Mouse (Mus musculus): ENCODE measurements around the gene Emd.

Emd gene

GRCm38 (mm10) chrX:74254153-74254887 is at the start of gene Emd:
Gene Emd (plus strand): TSS chrX:74254687.
- in situ Hi-C loops (cut with MboI, MseI) = loop anchor here in 1 of 2 experiments (5.0 kb wide), 1 partner anchor 158 kb away; no protein-coding TSS in a partner anchor

- in situ Hi-C loops (cut with MboI, MseI) = no loop called here
Observed at GRCm38 (mm10) chrX:74218496-74218895, 36.0 kb upstream of the Emd start.

GRCm38 (mm10) chrX:74219449-74219848 is 35.0 kb upstream of the Emd start:
- in situ Hi-C loops (cut with MboI, MseI) = no loop called here

GRCm38 (mm10) chrX:74220099-74220498 is 34.4 kb upstream of the Emd start:
- in situ Hi-C loops (cut with MboI, MseI) = loop anchor here (5.0 kb wide), 1 partner anchor 47 kb away; no protein-coding TSS in a partner anchor

- in situ Hi-C loops (cut with MboI, MseI) = no loop called here
Observed at GRCm38 (mm10) chrX:74230038-74230437, 24.4 kb upstream of the Emd start.

DNA sequence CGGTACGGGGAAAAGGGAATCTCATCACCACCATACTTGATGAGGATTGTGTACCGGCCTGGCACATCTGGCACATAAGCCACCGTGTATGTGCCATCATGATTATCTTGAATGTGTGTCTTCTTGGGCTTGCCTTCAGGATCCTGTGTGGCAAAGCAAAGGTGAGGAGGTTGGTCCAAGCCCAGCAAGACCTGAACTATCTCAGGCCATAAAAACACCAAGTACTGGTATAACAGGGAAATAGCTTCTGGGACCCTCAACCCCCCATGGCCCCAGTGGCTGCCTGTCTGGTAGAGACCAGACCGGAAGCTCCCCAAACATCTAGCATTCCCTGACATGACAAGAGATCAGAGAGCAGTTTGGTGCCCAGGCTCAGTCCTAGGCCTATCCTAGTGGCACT is 21.3 kb upstream of the Emd start:
- in situ Hi-C loops (cut with MboI, MseI) = no loop called here

GRCm38 (mm10) chrX:74240332-74240731 is 14.2 kb upstream of the Emd start:
- in situ Hi-C loops (cut with MboI, MseI) = no loop called here

- in situ Hi-C loops (cut with MboI, MseI) = no loop called here
Observed at GRCm38 (mm10) chrX:74243396-74243795, 11.1 kb upstream of the Emd start.

- in situ Hi-C loops (cut with MboI, MseI) = no loop called here
Observed at GRCm38 (mm10) chrX:74243807-74244206, 10.7 kb upstream of the Emd start.

GRCm38 (mm10) chrX:74244614-74245083 is 9.8 kb upstream of the Emd start:
- in situ Hi-C loops (cut with MboI, MseI) = loop anchor here in 1 of 2 experiments (5.0 kb wide), 1 partner anchor 168 kb away; no protein-coding TSS in a partner anchor

GRCm38 (mm10) chrX:74245107-74245506 is 9.4 kb upstream of the Emd start:
- in situ Hi-C loops (cut with MboI, MseI) = loop anchor here in 1 of 2 experiments (5.0 kb wide), 1 partner anchor 167 kb away; no protein-coding TSS in a partner anchor

DNA sequence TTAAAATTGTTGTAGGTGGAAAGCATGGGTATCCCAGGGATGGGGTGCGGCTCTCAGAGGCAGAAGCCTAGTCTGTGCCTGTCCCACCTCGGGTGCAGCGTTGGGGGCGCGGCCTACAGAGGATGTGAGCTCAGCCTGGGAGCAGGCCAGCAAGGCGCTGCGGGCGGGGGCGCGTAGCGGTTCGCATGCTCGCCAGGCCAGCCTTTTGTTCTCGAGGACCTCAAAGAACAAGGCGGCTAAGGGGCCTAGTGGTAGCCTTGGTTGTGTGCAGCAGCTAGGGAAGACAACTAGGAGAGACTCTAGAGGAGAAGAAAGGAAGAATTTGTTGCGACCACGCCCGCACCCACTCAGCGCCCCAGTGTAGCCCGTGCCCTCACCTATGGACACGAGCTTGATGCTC is 8.8 kb upstream of the Emd start:
- in situ Hi-C loops (cut with MboI, MseI) = loop anchor here in 1 of 2 experiments (5.0 kb wide), 1 partner anchor 167 kb away; no protein-coding TSS in a partner anchor

DNA sequence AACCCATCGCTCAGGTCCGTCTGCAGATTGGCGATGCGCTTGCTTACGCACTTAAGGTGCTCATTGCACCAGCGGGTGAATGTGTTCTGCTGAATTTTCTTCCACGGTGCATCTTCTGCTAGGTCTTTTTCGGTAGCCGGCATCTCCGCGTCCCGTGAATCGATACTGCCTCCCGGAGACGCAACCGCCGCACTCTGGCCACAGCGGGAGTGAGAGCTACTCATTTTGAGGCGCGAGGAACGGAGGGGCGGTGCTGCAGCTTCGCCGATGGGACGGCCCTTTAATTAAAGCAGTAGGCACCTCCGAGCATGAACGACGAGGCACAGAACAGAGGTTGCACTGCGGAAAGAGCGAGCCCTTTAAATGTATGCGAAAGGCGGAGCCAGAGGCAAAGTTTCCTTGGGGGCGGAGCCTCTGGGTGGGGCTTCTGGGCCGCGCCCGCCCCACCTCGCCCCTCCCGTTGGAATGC is 8.2 kb upstream of the Emd start:
- in situ Hi-C loops (cut with MboI, MseI) = loop anchor here in 1 of 2 experiments (5.0 kb wide), 1 partner anchor 166 kb away; no protein-coding TSS in a partner anchor

- in situ Hi-C loops (cut with MboI, MseI) = loop anchor here in 1 of 2 experiments (5.0 kb wide), 1 partner anchor 166 kb away; no protein-coding TSS in a partner anchor
Observed at GRCm38 (mm10) chrX:74246693-74247092, 7.8 kb upstream of the Emd start.

DNA sequence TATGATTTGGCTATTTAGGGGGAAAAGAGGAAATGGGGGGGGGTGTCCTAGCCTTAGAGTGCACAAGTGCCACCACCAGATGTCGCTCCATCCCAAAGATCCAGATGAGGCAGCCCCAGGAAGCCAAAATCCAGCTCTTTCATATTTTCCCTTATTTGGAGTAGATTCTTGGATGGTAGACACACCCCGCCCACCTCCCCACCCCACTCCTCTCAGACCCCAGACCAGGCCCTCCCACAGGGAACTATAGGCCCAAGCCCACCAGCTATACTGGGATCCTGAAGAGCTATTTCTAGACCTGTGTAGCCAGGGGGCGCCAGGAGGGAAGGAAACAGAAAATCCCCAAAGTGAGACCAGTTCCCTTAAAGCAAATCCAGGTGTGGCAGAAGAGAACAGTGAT is 5.8 kb upstream of the Emd start:
- in situ Hi-C loops (cut with MboI, MseI) = loop anchor here in 1 of 2 experiments (5.0 kb wide), 1 partner anchor 164 kb away; no protein-coding TSS in a partner anchor

DNA sequence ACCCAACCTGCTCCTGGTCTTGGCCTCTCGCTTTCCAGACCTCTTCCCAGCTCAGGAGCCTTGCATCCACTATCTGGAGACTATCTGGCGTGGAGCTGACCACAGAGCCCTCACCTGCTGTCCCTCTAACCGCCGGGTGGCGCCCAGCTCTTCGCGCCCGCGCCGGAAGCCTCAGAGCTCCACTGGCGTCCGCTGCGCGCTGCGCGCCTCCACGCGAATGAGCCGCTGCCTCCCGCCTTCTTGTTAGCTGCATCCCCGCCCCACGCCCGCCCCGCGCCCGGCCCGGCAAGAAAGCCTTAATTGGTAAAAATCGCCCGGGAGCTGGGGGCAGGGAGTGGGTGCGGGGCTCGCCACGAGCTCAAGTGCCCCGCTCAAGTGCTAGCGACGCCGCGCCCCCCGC is 4.9 kb upstream of the Emd start, which contains the start of gene Flna:
Flna (minus strand) TSS at position 206 of the 400 bp plus-strand sequence.
- in situ Hi-C loops (cut with MboI, MseI) = loop anchor here (5.0 kb wide), 1 partner anchor 163 kb away; no protein-coding TSS in a partner anchor

GRCm38 (mm10) chrX:74254888-74255565 is 540 bp downstream of the Emd start:
- in situ Hi-C loops (cut with MboI, MseI) = loop anchor here in 1 of 2 experiments (5.0 kb wide), 1 partner anchor 157 kb away; no protein-coding TSS in a partner anchor

DNA sequence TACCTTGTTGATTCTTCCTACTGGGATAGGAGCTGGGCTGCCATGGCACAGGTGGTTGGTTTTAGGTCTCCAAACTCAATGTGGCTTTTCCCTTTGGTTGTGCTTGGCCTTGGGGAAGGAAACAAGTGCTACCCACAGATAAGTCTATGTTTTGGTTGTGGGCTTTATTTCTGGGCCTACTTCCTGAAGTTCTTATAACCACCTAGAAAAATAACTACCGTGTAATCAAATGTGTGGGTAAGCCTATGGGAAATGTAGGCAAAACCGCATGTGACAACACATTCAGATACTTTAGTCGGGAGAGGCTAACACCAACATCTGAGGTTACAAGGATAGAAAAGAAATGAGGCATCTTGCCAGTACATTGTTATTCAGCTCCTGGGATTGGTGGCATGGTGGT is 3.3 kb downstream of the Emd start:
- in situ Hi-C loops (cut with MboI, MseI) = no loop called here

GRCm38 (mm10) chrX:74269736-74270061 is 15.2 kb downstream of the Emd start:
- in situ Hi-C loops (cut with MboI, MseI) = loop anchor here (5.0 kb wide), 1 partner anchor 47 kb away; no protein-coding TSS in a partner anchor

DNA sequence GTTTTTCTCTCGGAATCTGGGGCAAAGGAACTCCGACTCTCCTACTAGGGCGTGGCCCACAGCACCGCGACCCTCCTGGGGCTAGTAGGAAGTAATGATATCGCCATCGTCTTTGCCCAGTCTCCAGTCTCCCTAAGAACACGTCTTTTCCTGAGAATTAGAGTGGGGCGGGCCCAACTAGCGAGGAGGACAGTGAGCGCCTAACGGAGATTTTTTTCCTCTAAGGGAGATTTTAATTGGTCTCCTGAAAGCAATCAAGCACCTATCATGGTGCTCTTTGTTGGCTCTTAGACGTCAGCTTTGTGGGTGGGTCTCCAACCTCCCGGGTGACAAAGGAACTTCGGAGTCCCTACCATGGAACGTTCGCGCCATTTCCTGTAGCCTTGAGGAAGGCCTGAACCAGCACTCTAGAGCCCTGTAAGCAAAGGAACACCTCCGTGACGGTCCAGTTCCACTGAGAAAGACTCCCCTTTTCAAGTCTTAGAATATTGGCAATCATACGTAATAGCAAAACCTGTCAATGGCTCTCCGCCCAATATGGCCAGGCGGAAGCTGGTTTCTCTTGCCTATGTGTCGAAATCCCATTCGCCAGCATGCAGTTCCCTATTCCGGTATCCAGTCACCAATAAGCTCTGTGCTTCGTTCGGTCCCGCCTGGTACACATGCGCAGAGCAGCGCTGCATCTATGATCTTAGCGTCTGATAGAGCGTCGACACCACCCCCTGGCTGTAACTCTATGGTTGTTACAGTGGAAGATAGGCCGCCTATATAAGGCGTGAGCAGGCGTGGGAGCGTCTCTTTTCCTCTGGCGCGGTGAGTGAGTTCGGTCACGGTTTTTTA is 15.8 kb downstream of the Emd start, which contains the start of gene Rpl10:
Rpl10 (plus strand) TSS at position 751 of the 840 bp plus-strand sequence.
- in situ Hi-C loops (cut with MboI, MseI) = no loop called here

All from T-helper 17 cell (primary cell).